Mouse (Mus musculus): ENCODE data around the gene Slc22a12.

Gene Slc22a12

DNA sequence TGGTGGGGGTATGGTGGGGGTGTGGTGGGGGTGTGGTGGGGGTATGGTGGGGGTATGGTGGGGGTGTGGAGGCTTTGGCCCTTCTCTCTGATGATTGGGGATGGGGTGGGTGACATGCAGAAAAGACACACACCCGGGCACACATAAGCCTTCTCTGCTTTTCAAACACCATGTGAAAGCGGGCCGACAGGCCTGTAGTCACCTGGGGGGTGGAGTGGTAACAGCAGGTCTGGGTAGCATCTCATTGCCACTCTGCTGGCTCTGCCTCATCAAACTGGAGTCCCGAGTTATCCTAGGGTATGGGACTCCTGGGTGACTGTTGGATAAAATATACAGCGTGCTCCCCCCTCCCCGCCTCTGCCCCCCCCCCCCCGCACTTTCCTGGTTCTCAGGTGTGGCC is 48.8 kb downstream of the Slc22a12 start:
- DNase-seq (ENCODE audit: low read depth, low spot score), result no peak

- no peak for DNase-seq (ENCODE audit: low read depth, low spot score)
Observed at GRCm38 (mm10) chr19:6493219-6493618, 49.6 kb downstream of the Slc22a12 start.

GRCm38 (mm10) chr19:6492124-6492523 is 50.7 kb downstream of the Slc22a12 start:
- no peak for DNase-seq (ENCODE audit: low read depth, low spot score)

DNA sequence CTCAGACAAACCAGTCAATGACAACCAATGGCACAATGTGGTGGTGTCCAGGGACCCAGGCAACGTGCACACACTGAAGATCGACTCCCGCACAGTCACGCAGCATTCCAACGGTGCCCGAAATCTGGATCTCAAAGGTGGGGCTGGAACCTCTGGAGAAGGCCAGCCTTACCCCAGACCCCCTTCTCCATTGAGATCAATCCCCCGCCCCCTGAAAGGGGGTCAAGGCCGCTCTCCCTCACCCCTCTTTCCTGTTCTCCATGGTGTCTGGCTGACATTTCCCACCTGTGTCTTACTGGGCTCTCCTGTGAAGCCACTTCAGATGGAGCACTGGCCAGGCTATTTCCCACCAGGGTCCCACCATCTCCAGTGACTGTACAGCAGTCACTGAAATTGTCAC is 51.3 kb downstream of the Slc22a12 start:
- DNase-seq (ENCODE audit: low read depth, low spot score), result no peak

GRCm38 (mm10) chr19:6489030-6489429 is 53.8 kb downstream of the Slc22a12 start:
- peak; percentile 71 for DNase-seq (ENCODE audit: low read depth, low spot score)
